Mouse (Mus musculus): Measurements from ENCODE around the gene Hist1h1d. TPM values are rescaled to one million over a fixed set of nuclear protein-coding genes. Genes with fewer than 3 reads are reported as not detected.

Gene Hist1h1d
- polyA plus RNA-seq, 1 experiment from 2014 or later, result 0.17 TPM

DNA sequence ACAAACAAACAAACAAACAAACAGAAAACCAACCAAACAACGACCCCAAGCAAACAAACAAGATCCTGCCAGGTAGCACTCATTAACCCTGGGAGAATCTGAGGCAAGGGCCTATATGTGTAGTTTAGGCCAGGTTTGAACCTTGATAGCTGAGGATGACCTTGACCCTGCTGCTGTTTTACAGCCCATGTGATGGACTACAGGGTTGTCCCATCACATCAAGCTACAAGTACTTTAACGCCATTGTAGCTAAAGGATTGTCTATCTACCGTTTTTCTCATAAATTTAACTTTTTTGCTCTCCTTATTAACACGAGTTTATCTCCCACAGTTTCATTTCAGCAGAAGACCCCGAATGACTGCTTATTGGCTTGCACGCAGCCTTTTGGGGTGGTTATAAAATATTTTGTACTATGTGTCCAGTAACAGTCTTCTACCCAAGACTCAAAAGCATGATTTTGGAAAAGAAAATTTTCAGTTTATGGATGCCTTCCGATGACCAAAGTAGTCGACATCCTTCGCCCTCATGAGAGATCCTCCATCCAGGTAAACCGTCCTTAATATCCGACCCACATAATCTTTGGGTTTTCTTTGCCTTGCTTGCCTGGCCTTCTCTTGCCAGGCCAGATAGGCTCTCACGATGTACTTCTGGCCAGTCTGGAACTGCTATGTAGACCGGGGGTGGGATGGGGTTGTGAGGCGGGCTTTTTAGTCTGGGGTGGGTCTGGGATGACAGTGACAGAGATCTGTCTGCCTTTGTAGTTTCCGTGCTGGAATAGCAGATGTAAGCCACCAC is 37.0 kb upstream of the Hist1h1d start:
- no peaks in the 10 kb centered on the region for H3K36me3 ChIP-seq (replicated peaks; ENCODE audit: control insufficient read depth, insufficient read depth)
- H3K4me1 ChIP-seq (replicated peaks; ENCODE audit: control insufficient read depth, insufficient read depth, low read length), result 0 out of 2 replicates have a peak, but pooled peaks cover 6% of the 10 kb centered on the region
- peak overlapping the region; percentile 46 for H3K4me3 ChIP-seq (replicated peaks; ENCODE audit: low read length)
- no peaks in the 10 kb centered on the region for H3K27me3 ChIP-seq (ENCODE audit: control insufficient read depth, insufficient read depth, low read length)
- DNase-seq (ENCODE audit: low spot score) (no peak), ATAC-seq (ENCODE audit: low FRiP score) (no peak)
- peak overlapping the region; percentile 89 for H3K4me2 ChIP-seq (replicated peaks)
- WGBS, result 55% methylated on average over 15 of the region's 15 CpGs
- H3K9me3 ChIP-seq (ENCODE audit: control insufficient read depth, low read length), result no peaks in the 10 kb centered on the region
- peak overlapping the region; percentile 41; the same call in 1 of the 2 replicates for H3K9ac ChIP-seq
- no peak overlapping the region for H3K27ac ChIP-seq

DNA sequence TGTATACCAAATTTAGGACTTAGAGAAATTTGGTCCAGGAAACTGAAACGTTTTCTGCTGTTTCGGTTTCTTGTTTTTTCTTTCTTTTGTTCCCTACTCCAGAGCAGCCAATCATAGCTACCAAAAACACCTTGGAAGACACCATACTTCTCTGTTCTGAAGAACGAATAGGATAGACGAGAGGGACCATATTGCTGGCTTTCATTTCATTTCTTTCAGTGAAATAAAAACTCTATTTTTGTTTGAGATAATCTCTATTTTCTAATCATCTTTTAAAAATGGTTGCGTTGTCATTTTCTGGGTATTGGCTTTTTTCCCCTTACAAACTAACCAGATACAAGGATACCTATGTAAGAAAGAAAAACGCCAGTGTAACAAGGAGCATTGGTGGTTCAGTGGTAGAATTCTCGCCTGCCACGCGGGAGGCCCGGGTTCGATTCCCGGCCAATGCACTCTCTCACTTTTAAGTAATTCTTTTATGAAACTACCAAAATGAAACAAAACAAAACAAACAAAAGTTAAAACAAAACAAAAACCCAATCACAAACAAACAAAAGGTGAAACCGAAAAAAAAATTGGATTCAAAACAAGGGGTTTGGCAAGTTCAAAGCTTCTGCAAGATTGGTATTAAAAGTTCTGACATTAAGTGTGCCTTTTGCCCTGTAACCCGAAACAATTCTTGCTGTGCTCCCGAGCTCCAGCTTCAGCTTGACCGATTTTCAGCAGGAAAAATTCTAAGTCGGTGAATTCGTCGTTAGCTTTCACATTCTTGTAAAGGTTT is 36.0 kb upstream of the Hist1h1d start:
- peak; percentile 74 for ATAC-seq (ENCODE audit: low FRiP score)
- Histone ChIP-seq H3K4me3 (replicated peaks; ENCODE audit: low read length) (peak overlapping the region; percentile 46), H3K9me3 (ENCODE audit: control insufficient read depth, low read length) (no peaks in the 10 kb centered on the region), H3K36me3 (replicated peaks; ENCODE audit: control insufficient read depth, insufficient read depth) (no peaks in the 10 kb centered on the region), H3K27ac (no peak overlapping the region), H3K9ac (peak overlapping the region; percentile 50; the same call in 1 of the 2 replicates), H3K27me3 (ENCODE audit: control insufficient read depth, insufficient read depth, low read length) (no peaks in the 10 kb centered on the region), H3K4me2 (replicated peaks) (peak overlapping the region; percentile 89), H3K4me1 (replicated peaks; ENCODE audit: control insufficient read depth, insufficient read depth, low read length) (peaks cover 10% of the 10 kb centered on the region; the same call in 1 of the 2 replicates)
- DNase-seq (ENCODE audit: low spot score), result peak; percentile 97
- under 1% methylated on average over 19 of the region's 19 CpGs for WGBS

DNA sequence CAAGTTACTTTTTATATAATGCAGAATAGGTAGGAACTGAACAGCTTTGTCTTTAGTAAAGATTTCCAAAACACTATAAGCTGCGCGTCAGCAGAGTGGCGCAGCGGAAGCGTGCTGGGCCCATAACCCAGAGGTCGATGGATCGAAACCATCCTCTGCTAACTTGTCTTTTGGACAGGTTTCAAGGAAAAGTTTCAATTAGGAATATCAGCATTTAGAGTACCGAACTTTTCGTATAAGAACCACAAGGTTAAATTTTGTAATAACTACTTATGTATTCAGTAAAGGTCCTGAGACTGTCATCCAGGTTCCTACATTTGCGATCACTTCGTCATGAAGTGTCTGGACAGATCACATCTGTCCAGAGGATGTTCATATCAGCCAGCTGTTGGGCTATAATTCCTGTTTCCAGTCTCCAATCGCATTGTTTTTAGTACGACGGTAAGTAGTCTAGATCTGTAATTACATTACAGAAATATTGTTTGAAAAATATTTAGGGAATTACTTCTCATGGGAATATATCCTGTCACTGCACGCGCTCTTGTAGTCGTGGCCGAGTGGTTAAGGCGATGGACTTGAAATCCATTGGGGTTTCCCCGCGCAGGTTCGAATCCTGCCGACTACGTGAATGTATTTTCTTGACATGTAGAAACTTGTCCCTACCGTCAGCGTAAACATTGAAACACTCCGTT is 35.3 kb upstream of the Hist1h1d start:
- DNase-seq (ENCODE audit: low spot score), result peak; percentile 96
- H3K9ac ChIP-seq, result peak overlapping the region; percentile 41; the same call in 1 of the 2 replicates
- under 1% methylated on average over 27 of the region's 27 CpGs for WGBS

DNA sequence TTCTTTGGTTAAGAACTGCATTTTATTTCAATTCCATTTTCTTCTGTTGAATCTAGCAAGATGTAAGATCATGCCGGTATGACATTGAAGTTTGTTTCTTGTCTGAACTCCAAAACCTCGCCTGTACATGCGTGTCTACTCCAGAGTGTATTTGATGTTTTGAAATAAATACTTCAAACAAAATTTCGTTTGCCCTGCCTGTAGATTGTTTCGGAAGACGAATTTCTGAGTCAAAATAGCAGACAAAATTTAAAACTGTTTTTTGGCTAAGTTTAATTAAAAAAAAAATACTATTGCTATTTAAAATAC is 34.8 kb upstream of the Hist1h1d start:
- WGBS, result 1% methylated on average over 6 of the region's 6 CpGs
- Histone ChIP-seq H3K9ac (no peak overlapping the region), H3K4me1 (replicated peaks; ENCODE audit: control insufficient read depth, insufficient read depth, low read length) (peaks cover 10% of the 10 kb centered on the region; the same call in 1 of the 2 replicates), H3K27ac (no peak overlapping the region), H3K4me3 (replicated peaks; ENCODE audit: low read length) (peak overlapping the region; percentile 46), H3K9me3 (ENCODE audit: control insufficient read depth, low read length) (no peaks in the 10 kb centered on the region), H3K27me3 (ENCODE audit: control insufficient read depth, insufficient read depth, low read length) (no peaks in the 10 kb centered on the region), H3K36me3 (replicated peaks; ENCODE audit: control insufficient read depth, insufficient read depth) (no peaks in the 10 kb centered on the region), H3K4me2 (replicated peaks) (peak overlapping the region; percentile 89)
- no peak for DNase-seq (ENCODE audit: low spot score)
- ATAC-seq (ENCODE audit: low FRiP score), result no peak

More for the DNA sequence above, 35.3 kb upstream of the Hist1h1d start:
- Histone ChIP-seq H3K36me3 (replicated peaks; ENCODE audit: control insufficient read depth, insufficient read depth) (no peaks in the 10 kb centered on the region), H3K27me3 (ENCODE audit: control insufficient read depth, insufficient read depth, low read length) (no peaks in the 10 kb centered on the region), H3K4me3 (replicated peaks; ENCODE audit: low read length) (peak overlapping the region; percentile 46), H3K4me2 (replicated peaks) (peak overlapping the region; percentile 89), H3K27ac (no peak overlapping the region), H3K9me3 (ENCODE audit: control insufficient read depth, low read length) (no peaks in the 10 kb centered on the region), H3K4me1 (replicated peaks; ENCODE audit: control insufficient read depth, insufficient read depth, low read length) (peaks cover 10% of the 10 kb centered on the region; the same call in 1 of the 2 replicates)
- peak; percentile 89 for ATAC-seq (ENCODE audit: low FRiP score)

DNA sequence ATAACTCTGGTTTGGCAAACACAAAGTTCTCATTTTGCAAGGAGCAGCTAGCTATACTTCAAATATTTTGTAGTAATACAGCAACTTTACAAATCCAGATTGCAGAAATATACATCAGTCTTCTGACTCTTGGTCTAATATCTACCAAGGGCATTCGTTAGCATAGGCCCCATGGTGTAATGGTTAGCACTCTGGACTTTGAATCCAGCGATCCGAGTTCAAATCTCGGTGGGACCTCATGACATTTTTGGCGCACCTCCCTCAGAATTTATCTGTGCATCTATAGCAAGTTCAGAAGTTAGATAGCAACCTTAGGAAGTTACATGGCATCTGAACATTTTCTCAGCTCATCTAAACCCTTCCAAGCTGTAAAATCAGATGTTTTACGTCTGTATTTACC is 34.2 kb upstream of the Hist1h1d start:
- Histone ChIP-seq H3K4me3 (replicated peaks; ENCODE audit: low read length) (peak overlapping the region; percentile 46), H3K4me2 (replicated peaks) (peak overlapping the region; percentile 89), H3K27me3 (ENCODE audit: control insufficient read depth, insufficient read depth, low read length) (no peaks in the 10 kb centered on the region), H3K36me3 (replicated peaks; ENCODE audit: control insufficient read depth, insufficient read depth) (no peaks in the 10 kb centered on the region), H3K9ac (no peak overlapping the region), H3K4me1 (replicated peaks; ENCODE audit: control insufficient read depth, insufficient read depth, low read length) (peaks cover 10% of the 10 kb centered on the region; the same call in 1 of the 2 replicates), H3K9me3 (ENCODE audit: control insufficient read depth, low read length) (no peaks in the 10 kb centered on the region), H3K27ac (no peak overlapping the region)
- ATAC-seq (ENCODE audit: low FRiP score) (peak; percentile 49; the same call in 1 of the 2 replicates), DNase-seq (ENCODE audit: low spot score) (peak; percentile 92)
- WGBS, result under 1% methylated on average over 6 of the region's 6 CpGs

DNA sequence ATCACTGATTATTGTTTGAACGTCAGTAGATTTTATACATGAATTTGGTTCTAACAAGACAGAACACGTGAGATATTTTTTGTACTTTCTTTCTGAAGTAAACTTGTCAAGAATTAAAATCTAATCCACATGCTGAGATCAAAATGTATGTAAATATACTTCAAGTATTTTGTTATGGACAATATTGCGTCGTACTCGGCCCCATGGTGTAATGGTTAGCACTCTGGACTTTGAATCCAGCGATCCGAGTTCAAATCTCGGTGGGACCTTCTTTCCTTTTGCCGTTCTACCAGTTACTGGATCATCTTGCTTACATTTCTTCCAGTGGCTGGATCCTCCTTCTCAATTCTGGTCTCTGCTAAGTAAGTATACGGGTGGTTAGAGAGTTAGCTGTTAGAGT is 33.6 kb upstream of the Hist1h1d start:
- no peaks in the 10 kb centered on the region for H3K36me3 ChIP-seq (replicated peaks; ENCODE audit: control insufficient read depth, insufficient read depth)
- H3K27me3 ChIP-seq (ENCODE audit: control insufficient read depth, insufficient read depth, low read length), result no peaks in the 10 kb centered on the region
- H3K4me1 ChIP-seq (replicated peaks; ENCODE audit: control insufficient read depth, insufficient read depth, low read length), result peaks cover 10% of the 10 kb centered on the region; the same call in 1 of the 2 replicates
- H3K9ac ChIP-seq, result no peak overlapping the region
- H3K4me3 ChIP-seq (replicated peaks; ENCODE audit: low read length), result peak overlapping the region; percentile 46
- no peak overlapping the region for H3K27ac ChIP-seq
- peak overlapping the region; percentile 89 for H3K4me2 ChIP-seq (replicated peaks)
- no peaks in the 10 kb centered on the region for H3K9me3 ChIP-seq (ENCODE audit: control insufficient read depth, low read length)
- peak; percentile 92 for DNase-seq (ENCODE audit: low spot score)
- 2% methylated on average over 10 of the region's 10 CpGs for WGBS
- ATAC-seq (ENCODE audit: low FRiP score), result no peak; the same call in 1 of the 2 replicates

DNA sequence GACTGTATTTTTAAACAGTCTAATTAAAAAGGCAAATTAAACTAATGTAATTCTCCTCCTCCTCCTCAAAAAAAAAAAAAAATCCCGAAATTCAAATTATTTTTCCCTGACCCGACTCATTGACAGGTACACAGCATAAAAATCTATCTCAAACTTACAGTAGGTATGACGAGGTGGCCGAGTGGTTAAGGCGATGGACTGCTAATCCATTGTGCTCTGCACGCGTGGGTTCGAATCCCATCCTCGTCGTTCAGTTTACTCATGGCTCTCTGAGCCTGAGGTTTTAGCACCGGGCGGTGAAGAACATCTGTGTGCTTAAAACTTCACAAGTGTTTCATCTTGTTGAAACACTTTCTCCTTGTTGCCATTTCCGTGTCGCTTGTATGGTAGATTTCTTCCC is 31.4 kb upstream of the Hist1h1d start:
- DNase-seq (ENCODE audit: low spot score) (peak; percentile 79), ATAC-seq (ENCODE audit: low FRiP score) (no peak)
- H3K4me3 ChIP-seq (replicated peaks; ENCODE audit: low read length), result peak overlapping the region; percentile 0; the same call in 1 of the 2 replicates
- H3K36me3 ChIP-seq (replicated peaks; ENCODE audit: control insufficient read depth, insufficient read depth), result no peaks in the 10 kb centered on the region
- no peak overlapping the region for H3K27ac ChIP-seq
- peak overlapping the region; percentile 38 for H3K4me2 ChIP-seq (replicated peaks)
- no peaks in the 10 kb centered on the region for H3K27me3 ChIP-seq (ENCODE audit: control insufficient read depth, insufficient read depth, low read length)
- H3K9me3 ChIP-seq (ENCODE audit: control insufficient read depth, low read length), result no peaks in the 10 kb centered on the region
- peaks cover 3% of the 10 kb centered on the region; the same call in 1 of the 2 replicates for H3K4me1 ChIP-seq (replicated peaks; ENCODE audit: control insufficient read depth, insufficient read depth, low read length)
- no peak overlapping the region for H3K9ac ChIP-seq
- WGBS, result 2% methylated on average over 14 of the region's 14 CpGs

DNA sequence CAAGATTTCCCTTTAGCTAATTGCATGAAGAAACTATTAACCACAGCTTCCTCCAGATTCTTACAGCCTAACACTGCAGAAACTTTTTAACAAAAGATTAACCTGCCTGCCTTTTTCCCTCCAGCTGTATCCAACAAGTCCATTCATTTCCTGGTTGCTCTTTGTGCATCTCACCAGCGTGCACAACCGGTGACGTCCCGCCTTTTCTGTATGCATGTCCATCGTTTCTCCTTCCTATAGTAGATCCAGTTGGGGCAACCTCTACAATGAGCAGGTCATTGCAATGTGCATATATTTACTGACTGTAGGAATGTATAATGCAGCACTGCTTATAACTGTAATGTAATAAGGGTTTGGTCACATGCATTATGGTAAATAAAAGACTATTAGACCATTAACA is 29.1 kb upstream of the Hist1h1d start:
- no peaks in the 10 kb centered on the region for H3K36me3 ChIP-seq (replicated peaks; ENCODE audit: control insufficient read depth, insufficient read depth)
- no peak overlapping the region for H3K4me2 ChIP-seq (replicated peaks)
- no peak for DNase-seq (ENCODE audit: low spot score)
- no peak for ATAC-seq (ENCODE audit: low FRiP score)
- no peak overlapping the region for H3K4me3 ChIP-seq (replicated peaks; ENCODE audit: low read length)
- no peak overlapping the region for H3K9ac ChIP-seq
- no peak overlapping the region for H3K27ac ChIP-seq
- H3K9me3 ChIP-seq (ENCODE audit: control insufficient read depth, low read length), result no peaks in the 10 kb centered on the region
- WGBS, result 38% methylated on average over 5 of the region's 5 CpGs
- H3K27me3 ChIP-seq (ENCODE audit: control insufficient read depth, insufficient read depth, low read length), result no peaks in the 10 kb centered on the region
- peaks cover 3% of the 10 kb centered on the region; the same call in 1 of the 2 replicates for H3K4me1 ChIP-seq (replicated peaks; ENCODE audit: control insufficient read depth, insufficient read depth, low read length)

DNA sequence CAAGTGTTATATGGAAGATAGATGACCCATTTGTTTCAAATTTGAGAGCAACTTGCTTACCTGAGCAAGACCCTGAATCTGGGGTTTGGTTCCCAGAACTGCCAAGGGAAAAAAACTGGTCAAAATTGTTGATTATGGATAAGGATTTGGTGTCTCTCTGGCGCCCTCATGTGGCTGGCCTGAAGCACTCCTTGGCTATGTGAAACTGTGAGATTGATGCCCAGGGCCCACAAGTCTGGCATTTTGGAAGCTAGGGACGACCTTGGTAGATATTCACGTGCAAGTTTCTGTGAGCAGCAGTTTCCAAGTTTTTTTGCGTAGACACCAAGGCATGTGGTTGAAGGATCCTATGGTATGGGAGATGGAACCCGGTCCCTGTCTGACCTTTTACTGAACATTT is 28.4 kb upstream of the Hist1h1d start:
- H3K4me2 ChIP-seq (replicated peaks), result peak overlapping the region; percentile 24
- 9% methylated on average over 5 of the region's 5 CpGs for WGBS
- peak; percentile 85 for DNase-seq (ENCODE audit: low spot score)

More for the DNA sequence above, 28.4 kb upstream of the Hist1h1d start:
- ATAC-seq (ENCODE audit: low FRiP score), result no peak
- Histone ChIP-seq H3K36me3 (replicated peaks; ENCODE audit: control insufficient read depth, insufficient read depth) (no peaks in the 10 kb centered on the region), H3K4me1 (replicated peaks; ENCODE audit: control insufficient read depth, insufficient read depth, low read length) (peaks cover 6% of the 10 kb centered on the region), H3K4me3 (replicated peaks; ENCODE audit: low read length) (no peak overlapping the region), H3K9me3 (ENCODE audit: control insufficient read depth, low read length) (no peaks in the 10 kb centered on the region), H3K27me3 (ENCODE audit: control insufficient read depth, insufficient read depth, low read length) (no peaks in the 10 kb centered on the region), H3K9ac (no peak overlapping the region), H3K27ac (no peak overlapping the region)

Data from hindbrain, embryonic 14.5 days (tissue).